Mouse (Mus musculus) liver, embryonic 14.5 days (tissue): ENCODE data around the gene Insr. TPM values are rescaled to one million over a fixed set of nuclear protein-coding genes. Genes with fewer than 3 reads are reported as not detected.

Experiments
- ATAC-seq: fragments of 200-750 bp; cut with Nextera tagmentation; 2 replicates; pipeline ENCODE4 v1.8.0; 2017; ENCODE audit warnings: moderate number of reproducible peaks, mild to moderate bottlenecking, moderate library complexity; ENCODE audit not compliant: insufficient read depth
- DNase-seq, 3 experiments: peaks; one replicate each; pipeline ENCODE4 v3.0.0-alpha.2; 2012 to 2013; ENCODE audit warnings: low read depth in 3 of 3, low spot score in 3 of 3
- H3K27ac ChIP-seq: fragments of 300-500 bp; sonication (generic); 2 replicates; pipeline ENCODE4 v1.5.1; 2014; ENCODE audit warnings: moderate library complexity, mild to moderate bottlenecking, control low read depth, inconsistent platforms
- H3K27me3 ChIP-seq: fragments of 300-500 bp; sonication (generic); 2 replicates; pipeline ENCODE4 v1.6.1; 2014; ENCODE audit warnings: mild to moderate bottlenecking, low read length, moderate library complexity; ENCODE audit not compliant: control insufficient read depth, insufficient read depth
- H3K36me3 ChIP-seq: fragments of 300-500 bp; sonication (generic); replicated peaks from 2 replicates; pipeline ENCODE4 v1.6.1; 2014; ENCODE audit warnings: low read depth; ENCODE audit not compliant: control insufficient read depth, insufficient read depth
- H3K4me1 ChIP-seq, 2 experiments: fragments of 200-500 bp in 1 of 2; fragments of 300-500 bp in 1 of 2; sonication (generic) in 1 of 2; replicated peaks; 2 replicates each; pipeline ENCODE4 v1.6.1; 2012 to 2014; ENCODE audit warnings: antibody characterized with exemption in 1 of 2, inconsistent platforms in 1 of 2, low read length in 1 of 2; ENCODE audit not compliant: control insufficient read depth in 2 of 2, insufficient read depth in 2 of 2
- H3K4me2 ChIP-seq: fragments of 300-500 bp; sonication (generic); 2 replicates; pipeline ENCODE4 v1.6.1; 2014; ENCODE audit warnings: low read depth, mild to moderate bottlenecking, control low read depth, moderate library complexity
- H3K4me3 ChIP-seq, 2 experiments: fragments of 200-500 bp in 1 of 2; fragments of 300-500 bp in 1 of 2; sonication (generic) in 1 of 2; 2 replicates each; pipeline ENCODE4 v1.5.1; 2012 to 2014; ENCODE audit warnings: low read depth in 2 of 2, low read length in 2 of 2, mild to moderate bottlenecking in 2 of 2, control low read depth in 1 of 2, inconsistent platforms in 1 of 2, moderate library complexity in 1 of 2; ENCODE audit not compliant: insufficient read depth in 1 of 2
- H3K9ac ChIP-seq: fragments of 300-500 bp; sonication (generic); replicated peaks from 2 replicates; pipeline ENCODE4 v1.6.1; 2014; ENCODE audit warnings: mild to moderate bottlenecking, control low read depth, moderate library complexity
- H3K9me3 ChIP-seq: fragments of 300-500 bp; sonication (generic); 2 replicates; pipeline ENCODE4 v1.6.1; 2016; ENCODE audit warnings: low read length, mixed read lengths; ENCODE audit not compliant: control insufficient read depth
- CTCF ChIP-seq: IDR thresholded peaks from 2 replicates; pipeline ENCODE4 v1.5.1; 2016; ENCODE audit warnings: antibody characterized with exemption, low read depth, control low read depth
- EP300 ChIP-seq: IDR thresholded peaks from 2 replicates; pipeline ENCODE4 v1.6.1; 2016; ENCODE audit warnings: antibody characterized with exemption, low read depth
- WGBS: fragments of 180-500 bp; shearing (Covaris S2); extraction: QIAGEN DNeasy Blood & Tissue Kit; methylation state at CpG from one replicate; pipeline ENCODE4 v1.1.7; 2014; ENCODE audit not compliant: insufficient replicate concordance; 5-methylcytosine and 5-hydroxymethylcytosine counted together
- polyA plus RNA-seq, 2 experiments: library from polyadenylated mRNA; depleted of rRNA in 1 of 2; stranded (reverse) in 1 of 2; unstranded in 1 of 2; fragments of >200 nt; fragmentation: Nextera tagmentation in 1 of 2; extraction: Ambion mirVana in 1 of 2; gene quantifications; 2 replicates each; pipeline versions ENCODE4 v1.2.1 to v1.2.3; 2012 to 2014

The Insr gene
- polyA plus RNA-seq, 2 experiments: 4.4 to 9.2 TPM

- 64% methylated on average over 4 of the region's 4 CpGs for WGBS
- TF ChIP-seq CTCF (no peak), EP300 (no peak)
- Histone ChIP-seq H3K27me3 (no peaks in the 10 kb centered on the region), H3K4me3 (no peak overlapping the region), H3K36me3 (no peaks in the 10 kb centered on the region), H3K27ac (no peak overlapping the region), H3K4me2 (no peak overlapping the region), H3K4me1 (peaks cover 0 to 5% of the 10 kb centered on the region in 2 experiments; a peak in 1 of 4 replicates), H3K9me3 (no peaks in the 10 kb centered on the region), H3K9ac (no peak overlapping the region)
- no peak for ATAC-seq
- DNase-seq: no peak
Measured at GRCm38 (mm10) chr8:3284656-3285055, 5.2 kb upstream of the Insr start.

DNA sequence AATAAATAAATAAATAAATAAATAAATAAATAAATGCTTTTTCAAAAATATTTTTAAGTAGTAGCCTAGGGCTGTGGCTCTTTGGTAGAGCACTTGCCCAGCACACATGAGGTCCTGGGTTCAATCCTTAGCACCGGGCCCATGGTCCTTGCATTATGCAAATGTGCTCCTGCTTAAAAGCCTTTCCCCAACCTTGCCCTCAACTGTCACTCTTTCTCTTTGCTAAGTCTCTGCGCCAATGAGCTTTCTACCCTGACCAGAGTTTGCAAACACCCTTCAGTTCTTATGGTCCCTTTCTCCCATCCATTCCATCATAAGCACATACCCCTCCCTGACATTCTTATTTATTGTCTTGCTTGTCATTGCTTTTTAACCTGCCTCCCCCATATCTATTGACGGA lies 1.9 kb upstream of the Insr start:
- Histone ChIP-seq H3K36me3 (no peaks in the 10 kb centered on the region), H3K27me3 (no peaks in the 10 kb centered on the region), H3K4me2 (no peak overlapping the region), H3K9ac (no peak overlapping the region), H3K27ac (no peak overlapping the region), H3K9me3 (no peaks in the 10 kb centered on the region), H3K4me3 (no peak overlapping the region), H3K4me1 (peaks cover 5 to 15% of the 10 kb centered on the region in 2 experiments; a peak in 3 of 4 replicates)
- TF ChIP-seq EP300 (no peak), CTCF (no peak)
- WGBS: 72% methylated on average over 3 of the region's 3 CpGs
- no peak for ATAC-seq
- DNase-seq: no peak

- H3K9me3 ChIP-seq: no peaks in the 10 kb centered on the region
- H3K27me3 ChIP-seq: no peaks in the 10 kb centered on the region
- H3K4me2 ChIP-seq: peak overlapping the region; percentile 67
- no peak overlapping the region for H3K27ac ChIP-seq
- H3K4me1 ChIP-seq: peaks cover 5 to 20% of the 10 kb centered on the region in 2 experiments; a peak in 3 of 4 replicates
- 0 out of 2 replicates have a peak, but pooled peaks have one; percentile 9 for TF ChIP-seq CTCF
- no peak for TF ChIP-seq EP300
- ATAC-seq (no peak), DNase-seq (no peak)
- peak overlapping the region; percentile 75; the same call in 1 of the 2 replicates for H3K9ac ChIP-seq
- WGBS: 32% methylated on average over 11 of the region's 11 CpGs
- no peak overlapping the region; a peak in 1 of 4 replicates for H3K4me3 ChIP-seq
- H3K36me3 ChIP-seq: no peaks in the 10 kb centered on the region
Measured at GRCm38 (mm10) chr8:3280266-3280910, 971 bp upstream of the Insr start.

GRCm38 (mm10) chr8:3279721-3280077 lies 282 bp upstream of the Insr start:
- peak overlapping the region; percentile 75 for H3K9ac ChIP-seq
- H3K9me3 ChIP-seq: no peaks in the 10 kb centered on the region
- H3K4me3 ChIP-seq: peak overlapping the region; percentile 69 to 88
- no peaks in the 10 kb centered on the region for H3K27me3 ChIP-seq
- H3K27ac ChIP-seq: no peak overlapping the region
- ATAC-seq: peak; percentile 11
- H3K4me2 ChIP-seq: peak overlapping the region; percentile 67
- no peak for DNase-seq
- TF ChIP-seq EP300: no peak
- TF ChIP-seq CTCF: no peak
- peaks cover 5 to 20% of the 10 kb centered on the region in 2 experiments; a peak in 3 of 4 replicates for H3K4me1 ChIP-seq
- WGBS: under 1% methylated on average over 18 of the region's 18 CpGs
- no peaks in the 10 kb centered on the region for H3K36me3 ChIP-seq

DNA sequence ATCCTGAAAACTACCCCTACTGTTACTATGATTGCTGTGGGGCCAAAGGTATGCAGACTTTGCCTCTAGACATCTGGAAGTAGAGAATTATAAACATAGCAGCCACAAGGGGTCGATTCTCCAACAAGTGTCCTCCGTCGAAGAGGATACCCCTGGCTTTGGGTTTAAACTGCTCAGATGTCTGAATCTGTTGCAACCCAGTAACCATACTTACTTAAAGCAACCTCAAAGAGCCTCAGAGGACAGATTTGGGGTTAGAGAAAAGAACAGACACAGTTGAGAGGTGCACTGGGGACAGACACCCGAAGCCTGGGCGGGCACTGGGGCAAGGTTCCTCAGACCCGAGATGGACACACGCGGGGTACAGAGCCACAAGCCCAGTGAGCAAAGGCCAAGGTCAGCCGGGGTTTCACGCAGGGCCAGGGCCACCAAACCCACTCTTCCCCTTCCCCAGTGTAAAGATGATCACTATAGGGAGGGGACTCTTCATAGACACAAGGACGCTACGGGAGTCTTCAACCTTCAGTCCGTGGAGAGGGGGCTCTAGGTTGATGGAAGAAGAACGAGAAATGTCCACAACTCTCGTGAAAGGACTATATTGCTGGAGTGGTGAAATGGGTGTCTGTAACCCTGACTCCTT lies 1.1 kb downstream of the Insr start:
- H3K36me3 ChIP-seq: no peaks in the 10 kb centered on the region
- no peaks in the 10 kb centered on the region for H3K27me3 ChIP-seq
- H3K4me3 ChIP-seq: peak overlapping the region; percentile 69 to 88
- peaks cover 5 to 20% of the 10 kb centered on the region in 2 experiments; a peak in 3 of 4 replicates for H3K4me1 ChIP-seq
- H3K4me2 ChIP-seq: peak overlapping the region; percentile 67
- ATAC-seq (no peak), DNase-seq (no peak)
- no peak for TF ChIP-seq EP300
- TF ChIP-seq CTCF: no peak
- 16% methylated on average over 15 of the region's 15 CpGs for WGBS
- H3K9ac ChIP-seq: peak overlapping the region; percentile 75
- H3K27ac ChIP-seq: no peak overlapping the region
- H3K9me3 ChIP-seq: no peaks in the 10 kb centered on the region
